Mouse (Mus musculus) liver, embryonic 14.5 days (tissue): ENCODE results near the gene Zbtb5.

Experiments used
- CTCF ChIP-seq: IDR thresholded peaks from 2 replicates; pipeline ENCODE4 v1.5.1; 2016; ENCODE audit warnings: antibody characterized with exemption, low read depth, control low read depth
- EP300 ChIP-seq: IDR thresholded peaks from 2 replicates; pipeline ENCODE4 v1.6.1; 2016; ENCODE audit warnings: antibody characterized with exemption, low read depth

GRCm38 (mm10) chr4:44993847-44994246 lies 18.4 kb downstream of the Zbtb5 start:
- TF ChIP-seq EP300: peak; percentile 80
- no peak for TF ChIP-seq CTCF
